Mouse (Mus musculus) CD4-positive, CD25-positive, alpha-beta regulatory T cell, adult 4 months (primary cell): ENCODE data around the gene Itga4. TPM values are rescaled to one million over a fixed set of nuclear protein-coding genes. Genes with fewer than 3 reads are reported as not detected.

ENCODE experiments used
- ATAC-seq: one replicate; pipeline ENCODE4 v1.8.0; 2017
- polyA plus RNA-seq, 2 experiments: library from polyadenylated mRNA; unstranded; fragments of 100-300 nt; shearing (Covaris generic); gene quantifications; one replicate each; pipeline ENCODE4 v1.2.1; 2017

The Itga4 gene
- polyA plus RNA-seq, 2 experiments from 2014 or later = 162 to 224 TPM

DNA sequence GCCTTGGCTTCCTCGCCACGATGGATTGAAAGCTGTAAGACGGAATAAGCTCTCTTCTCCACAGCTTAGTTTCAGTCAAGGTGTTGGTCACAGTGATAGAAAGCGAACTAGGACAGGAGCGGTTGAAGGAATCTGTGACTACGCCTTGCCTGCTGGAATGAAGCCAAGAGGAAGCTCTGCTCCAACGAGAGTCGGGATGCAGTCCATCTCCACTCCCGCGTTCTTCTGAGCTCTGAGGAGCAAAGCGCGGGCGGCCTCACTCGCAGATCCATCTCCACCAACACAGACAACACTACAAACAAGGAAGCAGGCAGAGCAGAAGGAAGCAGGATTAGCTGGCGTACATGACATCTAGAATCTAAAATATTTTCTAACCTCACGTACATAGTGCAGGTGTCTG, 99.5 kb downstream of the Itga4 start:
- no peak for ATAC-seq

- no peak for ATAC-seq
Measured at GRCm38 (mm10) chr2:79357835-79358234, 102.6 kb downstream of the Itga4 start.

GRCm38 (mm10) chr2:79362029-79362428, 106.8 kb downstream of the Itga4 start:
- no peak for ATAC-seq

DNA sequence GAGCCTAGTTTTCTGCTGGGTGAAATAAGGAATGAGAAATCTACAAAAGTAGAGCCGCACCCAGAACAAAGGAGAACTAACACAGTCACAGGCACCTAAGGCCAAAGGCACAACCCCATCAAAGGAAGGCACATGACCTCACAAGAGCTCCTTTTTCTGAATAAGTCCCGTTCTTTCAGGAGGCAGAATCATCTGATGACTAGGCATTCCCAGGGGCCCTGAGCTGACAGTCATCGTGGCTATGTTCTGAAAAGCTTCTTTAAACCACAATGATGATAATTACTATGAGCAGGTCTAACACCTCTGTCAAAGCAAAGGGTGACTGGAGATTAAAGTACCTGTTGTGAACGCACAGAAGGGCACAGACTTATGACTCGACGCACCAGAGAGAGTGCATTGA, 108.7 kb downstream of the Itga4 start:
- ATAC-seq = no peak

GRCm38 (mm10) chr2:79367451-79368450, 112.5 kb downstream of the Itga4 start:
- ATAC-seq = no peak

DNA sequence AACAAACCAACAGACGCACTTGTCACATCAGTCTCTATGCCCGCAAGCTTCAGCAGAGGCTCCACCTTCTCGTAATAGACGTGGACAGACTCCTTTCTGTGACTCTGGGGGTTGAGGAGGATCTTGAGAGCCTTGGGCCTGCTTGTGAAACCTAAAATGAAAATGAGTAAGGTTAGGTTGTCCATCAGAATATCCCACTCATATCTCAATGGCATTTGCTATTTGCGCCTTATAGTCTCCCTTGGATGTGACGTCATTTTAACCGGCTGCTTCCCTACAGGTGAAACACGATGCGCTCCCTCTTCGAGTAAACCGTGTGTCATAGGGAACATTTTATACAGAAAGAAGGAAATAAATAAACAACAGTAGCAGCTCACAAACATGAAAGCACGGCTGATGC, 113.4 kb downstream of the Itga4 start:
- ATAC-seq = no peak

DNA sequence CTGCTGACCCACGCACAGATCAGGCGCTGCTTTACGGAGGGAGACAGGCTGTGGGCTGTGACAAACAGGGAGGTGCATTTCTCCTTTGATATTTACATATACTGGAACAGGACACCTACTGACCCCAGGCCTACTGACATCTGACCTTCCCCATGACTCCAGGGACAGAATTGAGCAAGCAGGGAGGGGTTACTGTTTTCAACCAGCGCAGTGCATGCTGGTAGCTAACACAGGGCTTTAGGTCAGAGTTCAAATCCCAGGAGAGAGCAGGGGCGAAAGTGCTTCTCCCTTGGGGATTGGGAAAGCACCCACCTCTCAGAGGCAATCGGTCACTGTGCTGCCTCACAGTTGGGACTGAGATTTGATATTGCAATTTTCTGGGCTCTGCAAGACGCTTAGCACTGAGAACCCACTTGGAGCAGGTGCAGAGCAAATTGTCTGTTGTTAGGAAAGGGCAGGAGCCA, 113.9 kb downstream of the Itga4 start:
- no peak for ATAC-seq

DNA sequence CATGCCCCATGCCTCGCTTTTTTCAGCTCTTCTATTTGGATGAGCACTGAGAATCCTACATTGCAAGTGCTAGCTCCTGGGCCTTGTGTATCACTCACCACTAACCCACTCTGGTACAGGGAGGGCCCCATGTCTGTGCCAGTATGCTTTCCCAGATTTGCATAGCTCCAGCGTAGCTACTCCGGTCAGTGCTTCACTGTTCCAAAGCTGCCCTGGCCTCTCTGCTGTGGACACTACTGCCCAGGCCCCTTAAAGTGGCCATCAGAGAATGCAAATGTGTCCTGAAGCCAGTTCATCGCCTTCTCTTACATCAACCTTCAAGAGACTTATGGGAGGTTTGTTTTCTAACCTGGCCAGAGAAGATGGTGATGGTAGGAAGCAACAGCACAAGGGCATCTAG, 114.7 kb downstream of the Itga4 start:
- ATAC-seq = no peak

DNA sequence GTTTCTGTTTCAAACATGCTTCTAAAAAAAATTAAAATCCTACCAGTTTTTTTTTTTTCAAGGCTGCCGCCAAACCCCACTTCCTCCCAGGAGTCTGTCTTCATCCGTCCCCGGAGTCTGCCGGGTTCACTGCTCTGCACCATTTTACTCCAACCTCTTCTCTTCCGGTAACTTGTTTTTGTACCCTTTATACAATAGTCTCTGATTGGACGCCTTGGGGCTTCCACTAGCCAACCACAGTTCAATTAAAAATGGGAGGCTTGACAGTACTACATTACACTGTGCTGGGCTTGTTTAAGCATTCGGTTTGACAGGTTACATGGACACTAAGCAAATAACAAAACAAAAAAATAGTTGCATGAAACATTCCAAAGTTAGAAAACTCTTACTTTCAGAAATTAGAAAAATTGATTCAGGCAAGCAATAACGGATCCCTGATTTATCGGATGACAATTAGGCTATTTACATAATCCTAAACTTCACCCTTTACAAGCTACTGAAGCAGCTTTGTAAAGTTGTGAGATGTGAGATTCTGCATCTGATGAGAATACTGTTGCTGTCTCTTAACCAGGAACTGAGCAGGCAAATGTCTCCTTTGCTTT, 115.6 kb downstream of the Itga4 start:
- peak; percentile 93 for ATAC-seq

DNA sequence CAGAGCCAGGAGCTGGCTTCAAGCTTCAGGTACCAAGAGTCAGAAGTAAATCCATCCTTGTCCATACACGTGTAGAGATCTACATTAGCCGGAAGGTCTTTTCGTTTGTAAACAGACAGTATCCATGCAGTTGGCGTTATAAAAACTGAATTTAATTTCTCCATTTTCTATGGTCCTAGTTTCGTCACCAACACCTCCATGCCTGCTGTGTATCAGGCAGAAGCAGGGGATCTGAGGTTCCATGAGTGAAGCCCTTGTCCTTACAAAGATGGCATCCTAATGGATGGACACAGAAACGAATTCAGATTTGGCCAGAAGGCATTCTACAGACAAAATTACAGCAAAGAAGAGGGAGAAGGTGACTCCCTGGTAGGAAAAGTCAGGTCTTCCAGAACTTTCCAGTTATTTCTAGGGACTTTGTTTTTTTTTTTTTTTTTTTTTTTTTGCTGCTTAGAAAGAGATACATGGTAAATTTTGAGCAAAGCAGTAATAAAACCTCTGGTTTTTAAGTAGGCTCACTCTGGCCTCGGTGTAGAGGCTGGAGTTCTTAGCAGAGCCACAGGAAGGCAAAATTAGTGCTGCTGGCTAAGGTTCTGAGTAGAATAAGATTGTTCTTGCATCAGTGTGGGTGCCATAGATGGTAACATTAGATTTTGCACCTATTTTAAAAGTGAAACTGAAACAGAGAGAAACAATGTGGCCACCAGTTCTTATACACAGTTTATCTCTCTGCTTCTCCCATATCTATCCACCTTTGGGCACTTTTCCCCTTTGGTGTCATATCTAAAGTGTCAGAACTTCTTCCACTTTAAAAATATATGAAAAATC, 116.3 kb downstream of the Itga4 start:
- ATAC-seq = peak; percentile 37

DNA sequence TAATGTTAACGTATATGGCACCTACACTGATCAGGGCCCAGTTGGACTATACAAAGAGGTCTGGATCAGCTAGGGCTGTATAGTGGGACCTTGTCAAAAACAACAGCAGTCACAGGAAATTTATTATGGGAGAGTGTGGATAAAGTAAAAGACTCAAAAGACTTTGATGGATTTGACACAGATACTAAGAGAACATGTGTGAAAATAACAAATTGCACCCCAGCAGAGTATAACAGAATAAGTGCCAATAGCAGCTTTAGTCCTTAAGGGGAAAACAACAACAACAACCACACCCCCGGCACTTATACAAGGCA, 116.9 kb downstream of the Itga4 start:
- no peak for ATAC-seq

GRCm38 (mm10) chr2:79372486-79373200, 117.4 kb downstream of the Itga4 start:
- peak; percentile 27 for ATAC-seq

DNA sequence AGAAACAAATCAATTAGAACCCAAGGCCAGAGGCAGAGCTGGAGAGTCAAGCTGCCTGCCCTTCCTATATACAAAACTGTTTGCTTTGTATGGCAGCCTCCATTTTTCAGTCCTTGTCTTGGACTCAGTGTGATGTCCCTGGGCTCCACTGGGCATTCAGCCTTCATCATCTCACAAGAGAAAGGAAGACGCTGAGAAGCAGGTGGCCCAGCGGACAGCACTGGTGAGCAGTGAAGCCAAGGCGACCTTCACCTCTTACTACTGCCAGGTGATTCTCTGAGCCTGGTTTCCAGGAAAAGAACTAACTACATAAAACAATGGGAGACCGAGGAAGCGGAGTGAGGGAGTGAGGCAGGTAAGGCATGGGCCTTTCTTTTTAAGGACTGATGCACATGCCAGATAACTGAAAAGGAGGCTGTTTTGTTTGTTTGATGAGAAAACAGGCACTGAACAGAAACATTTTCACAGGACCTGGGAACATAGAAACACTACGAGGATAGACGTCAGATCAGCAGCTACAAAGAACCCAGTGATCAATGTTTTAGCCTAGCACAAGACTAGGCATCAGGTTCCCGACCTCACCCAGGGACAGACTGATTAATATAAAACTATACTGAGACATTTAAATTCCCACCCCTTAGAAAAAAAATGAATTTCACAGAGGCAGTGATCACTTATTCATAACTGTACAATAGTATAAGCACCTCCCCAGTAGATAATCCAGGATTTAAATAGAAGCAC, 123.3 kb downstream of the Itga4 start:
- ATAC-seq = no peak

DNA sequence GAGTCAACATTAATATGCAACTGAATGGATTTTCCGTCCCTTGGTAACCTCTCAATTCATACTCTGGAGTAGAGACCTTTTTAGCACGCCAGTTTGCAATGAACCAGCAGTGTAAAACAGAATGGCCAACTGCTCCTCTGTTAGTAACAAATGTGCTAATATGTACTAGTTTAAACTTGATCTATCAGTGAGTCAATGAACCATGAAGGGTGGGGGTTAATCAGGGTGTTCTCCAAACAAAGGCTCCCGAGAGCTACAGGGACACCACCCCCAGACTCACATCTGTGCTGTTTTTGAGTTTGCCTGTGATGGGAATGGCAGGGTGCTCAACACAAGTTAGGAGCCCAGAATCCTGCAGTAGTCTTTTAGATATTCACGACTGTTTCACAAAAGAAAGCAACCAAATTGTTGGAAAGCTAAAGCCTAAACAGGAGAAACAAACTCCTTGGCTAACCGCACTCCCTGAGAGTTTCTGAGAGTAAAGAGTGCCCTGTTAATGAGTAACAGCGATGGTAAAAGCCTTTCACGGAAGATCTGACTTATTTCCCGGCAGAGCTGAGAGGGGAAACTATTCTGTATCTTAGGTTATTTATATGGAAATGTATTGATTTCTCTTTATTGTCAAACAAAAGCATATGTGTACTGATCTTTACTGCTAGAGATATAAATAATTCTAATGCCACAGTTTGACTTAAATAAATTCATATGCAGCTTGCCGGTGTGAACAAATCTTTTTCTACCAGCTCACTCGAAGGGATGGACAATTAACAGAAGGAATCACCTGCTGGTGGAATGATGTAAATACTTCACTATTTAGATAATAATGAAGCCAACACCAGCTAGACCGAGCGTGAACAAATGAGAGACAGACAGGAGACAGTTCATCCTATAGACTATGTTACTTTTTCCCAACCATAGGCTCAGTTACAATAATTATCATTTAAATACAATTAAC, 124.1 kb downstream of the Itga4 start:
- no peak for ATAC-seq

Other genes starting within 250 kb of the Itga4 start
- not detected for gene Neurod1, start 201.3 kb downstream of the Itga4 start, polyA plus RNA-seq
- 10 to 100 TPM; 35.8 to 46.1 TPM for gene Cerkl, start 201.4 kb downstream of the Itga4 start, polyA plus RNA-seq